Mouse (Mus musculus) G1E (cell line): Measurements from ENCODE around the gene Supt3. TPM values are rescaled to one million over a fixed set of nuclear protein-coding genes. Genes with fewer than 3 reads are reported as not detected.

Experiments used
- ATAC-seq: 2 replicates; pipeline ENCODE4 v1.8.0; 2016; ENCODE audit warnings: mild to moderate bottlenecking; ENCODE audit not compliant: insufficient number of reproducible peaks, poor library complexity, low FRiP score, severe bottlenecking; ENCODE audit errors: extremely low read depth
- DNase-seq: peaks from one replicate; pipeline ENCODE4 v3.0.0; 2012; ENCODE audit warnings: low spot score
- H3K27me3 ChIP-seq: 2 replicates; pipeline ENCODE4 v1.6.1; 2012; ENCODE audit warnings: mild to moderate bottlenecking, low read length, inconsistent platforms; ENCODE audit not compliant: insufficient read depth
- H3K36me3 ChIP-seq: replicated peaks from 2 replicates; pipeline ENCODE3; 2012; ENCODE audit warnings: mild to moderate bottlenecking, inconsistent platforms
- H3K4me1 ChIP-seq: 2 replicates; pipeline ENCODE4 v1.6.1; 2012; ENCODE audit warnings: low read depth, low read length, inconsistent platforms, mixed read lengths; ENCODE audit not compliant: insufficient read depth
- H3K4me3 ChIP-seq: 2 replicates; pipeline ENCODE4 v1.5.1; 2012; ENCODE audit warnings: low read depth, mild to moderate bottlenecking, inconsistent platforms, low read length, moderate library complexity, mixed read lengths
- H3K9me3 ChIP-seq: replicated peaks from 2 replicates; pipeline ENCODE4 v1.6.1; 2012; ENCODE audit warnings: inconsistent platforms
- CTCF ChIP-seq: IDR thresholded peaks from 2 replicates; pipeline ENCODE4 v1.5.1; 2012; ENCODE audit warnings: low read depth, low read length, inconsistent platforms, mixed read lengths
- GATA1 ChIP-seq: IDR thresholded peaks from 2 replicates; pipeline ENCODE4 v1.6.1; 2012; ENCODE audit warnings: borderline replicate concordance, low read length, inconsistent platforms, mixed read lengths
- GATA2 ChIP-seq: IDR thresholded peaks from 2 replicates; pipeline ENCODE4 v1.6.1; 2012; ENCODE audit warnings: low read depth, low read length, inconsistent platforms, borderline replicate concordance
- POLR2AphosphoS5 ChIP-seq: IDR thresholded peaks from 2 replicates; pipeline ENCODE4 v1.6.1; 2012; ENCODE audit warnings: low read depth, low read length, inconsistent platforms; ENCODE audit not compliant: insufficient replicate concordance
- TAL1 ChIP-seq: conservative IDR thresholded peaks from 2 replicates; pipeline ENCODE4 v1.6.1; 2012; ENCODE audit warnings: low read depth, low read length, inconsistent platforms, mixed read lengths
- polyA plus RNA-seq: library from polyadenylated mRNA; stranded (reverse); fragments of >175 nt; gene quantifications from 2 replicates; pipeline ENCODE4 v1.2.3, GENCODE M21; 2012
- total RNA-seq, 2 experiments: library from RNA; stranded (forward) in 1 of 2; stranded (reverse) in 1 of 2; fragments of 200-1000 nt in 1 of 2; fragments of >200 nt in 1 of 2; fragmentation: Nextera tagmentation in 1 of 2; gene quantifications; 2 replicates each; pipeline ENCODE4 v1.2.3; 2014 to 2017

Supt3 gene
- total and polyA plus RNA-seq, 3 experiments: 4.8 to 25.4 (median 8.9) TPM

DNA sequence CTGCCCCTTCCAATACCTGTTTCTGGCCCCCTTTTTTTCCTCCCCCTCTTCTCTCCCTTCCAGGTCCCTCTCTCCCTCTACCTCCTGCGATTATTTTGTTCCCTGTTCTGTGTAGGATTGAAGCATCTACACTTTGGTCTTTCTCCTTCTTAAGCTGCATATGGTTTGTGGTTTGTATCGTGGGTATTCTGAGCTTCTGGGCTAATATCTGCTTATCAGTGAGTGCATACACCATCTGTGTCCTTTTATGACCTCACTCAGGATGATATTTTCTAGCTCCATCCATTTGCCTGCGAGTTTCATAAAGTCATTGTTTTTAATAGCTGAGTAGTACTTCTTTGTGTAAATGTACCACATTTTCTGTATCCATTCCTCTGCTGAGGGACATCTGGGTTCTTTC is 52.6 kb downstream of the Supt3 start:
- Histone ChIP-seq H3K36me3 (no peaks in the 10 kb centered on the region), H3K27me3 (no peaks in the 10 kb centered on the region), H3K4me1 (no peaks in the 10 kb centered on the region), H3K9me3 (no peaks in the 10 kb centered on the region; the same call in 1 of the 2 replicates), H3K4me3 (no peak overlapping the region)
- DNase-seq (no peak), ATAC-seq (no peak)
- TF ChIP-seq GATA1: no peak
- no peak for TF ChIP-seq TAL1

DNA sequence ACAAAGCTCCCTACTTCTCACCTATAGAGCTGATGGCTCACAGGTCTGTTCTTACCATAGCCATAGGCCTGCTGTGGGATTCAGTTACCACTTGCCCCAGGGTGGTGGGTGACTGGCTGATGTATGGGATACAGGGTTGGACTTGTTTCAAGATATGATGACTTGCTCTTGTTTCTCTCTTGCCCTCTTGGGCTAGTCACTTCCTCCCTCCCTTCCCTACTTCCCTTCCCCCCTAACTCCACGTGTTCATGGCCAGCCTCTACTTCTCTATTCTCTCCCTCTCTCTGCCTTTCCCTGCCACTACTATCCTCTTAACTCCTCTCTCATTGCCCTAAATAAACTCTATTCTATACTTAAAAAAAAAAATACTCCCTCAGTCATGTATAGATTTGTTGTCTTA is 54.2 kb downstream of the Supt3 start:
- Histone ChIP-seq H3K9me3 (no peaks in the 10 kb centered on the region; the same call in 1 of the 2 replicates), H3K4me1 (no peaks in the 10 kb centered on the region), H3K27me3 (no peaks in the 10 kb centered on the region), H3K36me3 (no peaks in the 10 kb centered on the region), H3K4me3 (no peak overlapping the region)
- no peak for ATAC-seq
- TF ChIP-seq TAL1 (no peak), GATA2 (no peak), GATA1 (no peak), CTCF (no peak), POLR2AphosphoS5 (no peak)
- DNase-seq: no peak

DNA sequence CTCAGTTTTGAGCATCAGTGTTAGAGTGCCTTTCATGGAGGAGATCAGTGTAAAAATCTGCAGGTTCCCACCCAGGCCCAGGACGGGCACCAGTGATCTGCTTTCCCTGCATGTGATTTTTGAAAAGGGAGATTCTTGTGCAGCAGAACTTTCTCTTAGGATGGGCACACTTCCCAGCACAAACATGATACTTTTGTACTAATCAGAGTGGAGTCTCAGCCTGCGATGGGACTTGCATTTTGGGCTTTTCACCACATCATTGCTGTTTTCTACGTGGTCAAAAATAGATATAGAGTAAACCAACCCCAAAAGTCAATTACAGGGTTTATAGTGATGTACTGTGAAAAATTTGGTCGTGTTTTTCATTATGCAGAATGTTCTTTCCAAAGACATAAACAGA is 65.2 kb downstream of the Supt3 start:
- DNase-seq (no peak), ATAC-seq (no peak)
- Histone ChIP-seq H3K36me3 (peaks cover 2% of the 10 kb centered on the region), H3K4me3 (no peak overlapping the region), H3K9me3 (no peaks in the 10 kb centered on the region), H3K4me1 (no peaks in the 10 kb centered on the region), H3K27me3 (no peaks in the 10 kb centered on the region)
- TF ChIP-seq GATA1 (no peak), TAL1 (no peak), POLR2AphosphoS5 (no peak), GATA2 (no peak), CTCF (no peak)

DNA sequence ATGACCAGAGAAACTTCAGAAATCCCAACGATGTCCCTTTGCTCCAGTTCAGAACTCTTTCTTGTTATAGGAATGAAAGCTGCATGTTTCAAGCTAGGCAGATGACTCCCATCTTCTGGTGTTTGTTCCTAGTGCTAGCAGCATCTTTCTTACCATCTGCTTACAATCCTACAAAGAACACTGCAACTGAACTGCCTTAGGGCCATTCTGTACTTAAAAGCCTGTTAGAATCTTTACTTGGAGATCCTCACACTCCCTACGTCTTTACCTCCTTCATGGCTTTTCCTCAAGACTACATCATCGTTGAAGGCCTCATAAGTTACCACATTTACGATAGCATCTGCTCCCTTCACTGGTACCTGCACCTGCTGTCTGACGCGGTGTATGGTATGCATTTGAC is 86.2 kb downstream of the Supt3 start:
- no peak for DNase-seq
- Histone ChIP-seq H3K4me1 (no peaks in the 10 kb centered on the region), H3K27me3 (no peaks in the 10 kb centered on the region), H3K4me3 (no peak overlapping the region), H3K9me3 (no peaks in the 10 kb centered on the region), H3K36me3 (no peaks in the 10 kb centered on the region)
- ATAC-seq: no peak
- no peak for TF ChIP-seq TAL1
- TF ChIP-seq GATA1: no peak
- TF ChIP-seq GATA2: no peak
- TF ChIP-seq POLR2AphosphoS5: no peak
- no peak for TF ChIP-seq CTCF

DNA sequence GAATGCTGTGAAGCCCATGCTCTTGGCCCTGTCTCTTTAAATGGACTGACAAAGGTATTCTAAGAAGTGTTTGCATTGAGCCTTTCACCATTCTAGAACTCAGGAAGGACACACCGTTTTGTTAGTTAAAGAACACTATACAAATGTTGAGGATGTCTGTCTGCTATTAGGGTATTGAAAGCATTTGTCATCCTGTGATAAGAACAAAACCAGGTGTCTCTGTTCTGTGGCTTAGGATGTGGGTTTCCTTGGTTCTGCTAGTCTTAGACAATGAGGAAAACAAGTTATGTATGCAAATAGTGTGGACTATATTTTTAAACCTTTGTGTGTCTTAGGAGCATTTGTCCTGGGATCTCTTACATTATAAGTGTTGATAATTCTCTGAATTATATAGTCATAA is 116.6 kb downstream of the Supt3 start:
- no peak for ATAC-seq
- no peaks in the 10 kb centered on the region for H3K9me3 ChIP-seq
- H3K36me3 ChIP-seq: no peaks in the 10 kb centered on the region
- no peak overlapping the region for H3K4me3 ChIP-seq
- DNase-seq: no peak
- H3K4me1 ChIP-seq: no peaks in the 10 kb centered on the region
- H3K27me3 ChIP-seq: no peaks in the 10 kb centered on the region
- TF ChIP-seq CTCF (no peak), POLR2AphosphoS5 (no peak), TAL1 (no peak), GATA1 (no peak), GATA2 (no peak)

DNA sequence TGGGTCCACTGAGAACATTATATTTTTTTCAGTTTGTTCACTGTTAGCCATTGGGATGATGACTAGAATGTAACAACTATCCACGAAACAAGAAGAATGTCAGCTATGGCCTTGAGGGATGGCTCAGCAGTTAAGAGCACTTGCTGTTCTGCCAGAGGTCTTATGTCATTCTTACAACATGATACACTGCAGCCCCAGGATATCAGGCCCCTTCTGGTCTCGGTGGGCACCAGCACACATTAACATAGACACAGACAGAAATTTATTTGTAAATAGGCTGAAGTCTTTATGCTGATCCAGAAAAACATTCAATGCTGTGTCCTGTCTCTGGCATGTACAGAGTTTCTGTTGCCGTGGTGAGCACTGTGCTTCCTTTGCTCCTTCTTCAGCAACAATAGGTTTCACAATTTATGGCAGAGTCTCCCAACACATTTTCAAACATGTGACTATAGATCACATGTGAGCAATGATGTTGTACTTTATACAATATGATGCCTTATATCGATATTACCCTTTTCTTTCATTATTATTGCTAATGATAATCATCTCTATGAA is 166.7 kb downstream of the Supt3 start:
- DNase-seq (no peak), ATAC-seq (no peak)
- Histone ChIP-seq H3K27me3 (no peaks in the 10 kb centered on the region), H3K36me3 (no peaks in the 10 kb centered on the region), H3K4me3 (no peak overlapping the region), H3K9me3 (no peaks in the 10 kb centered on the region), H3K4me1 (no peaks in the 10 kb centered on the region)
- no peak for TF ChIP-seq TAL1
- TF ChIP-seq CTCF: no peak
- TF ChIP-seq GATA2: no peak
- no peak for TF ChIP-seq GATA1
- TF ChIP-seq POLR2AphosphoS5: no peak

DNA sequence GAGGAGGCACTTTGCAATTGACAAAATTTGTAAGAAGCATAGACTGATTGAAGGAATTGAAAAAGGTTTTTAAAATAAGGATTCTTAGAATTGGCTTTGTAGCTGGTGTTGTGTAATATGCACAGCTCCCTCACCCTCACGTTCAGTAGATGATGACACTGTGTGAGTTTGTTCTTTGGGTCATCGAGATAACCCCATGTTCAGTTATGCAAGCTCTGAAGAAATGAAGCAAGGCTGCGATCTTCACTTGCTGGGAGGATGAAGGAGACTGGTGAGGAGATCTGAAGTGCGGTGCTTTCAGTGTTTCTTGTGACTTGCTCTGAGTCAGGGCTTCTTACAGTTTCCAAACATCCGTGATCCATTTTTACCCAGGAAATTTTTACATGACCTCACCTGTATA is 168.4 kb downstream of the Supt3 start:
- no peaks in the 10 kb centered on the region for H3K9me3 ChIP-seq
- ATAC-seq (no peak), DNase-seq (no peak)
- no peak overlapping the region for H3K4me3 ChIP-seq
- TF ChIP-seq POLR2AphosphoS5 (no peak), CTCF (no peak)
- H3K27me3 ChIP-seq: no peaks in the 10 kb centered on the region
- H3K36me3 ChIP-seq: no peaks in the 10 kb centered on the region
- H3K4me1 ChIP-seq: no peaks in the 10 kb centered on the region
